In genomic region chr5:31907959-31908358, GRCm38 (mm10) we compare ENCODE assay signal across 24 mouse cellular contexts.
DNase-seq lines count a peak whose midpoint lies in the region; ATAC-seq and TF ChIP-seq lines count a peak whose summit lies in the region.
"Had no signal": no experiment of that assay in that cellular context is flagged by ENCODE, and none has a peak within 500 bp of the region (broad histone marks: within the 10 kb centered on the region; RNA-seq: fewer than 3 reads in every experiment).

No protein-coding gene starts in this region.

- no peaks in the 10 kb centered on the region for H3K27me3 ChIP-seq in heart, embryonic 11.5 days (ENCODE audit: control insufficient read depth, insufficient read depth, low read length)
- H3K27me3 ChIP-seq in MEL (ENCODE audit: control insufficient read depth in 1 of 2, insufficient read depth in 2 of 2, low read length in 2 of 2), result no peaks in the 10 kb centered on the region
- H3K27me3 ChIP-seq in splenic B cell, adult 2 months (ENCODE audit: control insufficient read depth, insufficient read depth, low read length, poor library complexity, severe bottlenecking), result no peaks in the 10 kb centered on the region
- H3K27me3 ChIP-seq: hindbrain, embryonic 12.5 days; limb, embryonic 15.5 days; neural tube, embryonic 15.5 days; stomach, embryonic 15.5 days had no signal

- TF ChIP-seq CTCF in MEL (IDR thresholded peaks at IDR 0.05 in 2 of 3, conservative IDR thresholded peaks at IDR 0.05 in 1 of 3; ENCODE audit: control insufficient read depth in 1 of 3, insufficient read depth in 1 of 3, low read depth in 2 of 3, low read length in 3 of 3, poor library complexity in 1 of 3, severe bottlenecking in 1 of 3), result no peak

- H3K27ac ChIP-seq in heart, embryonic 11.5 days (ENCODE audit: low read depth, low read length), result no peak overlapping the region
- no peak overlapping the region for H3K27ac ChIP-seq in MEL (ENCODE audit: control insufficient read depth, low read depth, low read length)
- H3K27ac ChIP-seq: forebrain, embryonic 10.5 days; heart, adult 2 months; hindbrain, embryonic 12.5 days; kidney, postnatal 0 days; limb, embryonic 15.5 days; neural tube, embryonic 15.5 days had no signal

- no peak for TF ChIP-seq RAD21 in MEL (IDR thresholded peaks at IDR 0.05; ENCODE audit: low read depth, low read length)

- 81% methylated on average over 2 of the region's 2 CpGs for WGBS in heart, embryonic 11.5 days (ENCODE audit: insufficient replicate concordance)

- ATAC-seq in heart, embryonic 11.5 days (replicated peaks; ENCODE audit: insufficient number of reproducible peaks, low FRiP score, low TSS enrichment), result no peak
- ATAC-seq: forebrain, postnatal 0 days; intestine, postnatal 0 days; midbrain, embryonic 16.5 days had no signal

- peaks cover 6% of the 10 kb centered on the region for H3K4me1 ChIP-seq in heart, embryonic 11.5 days (ENCODE audit: control insufficient read depth, insufficient read depth, low read length)
- H3K4me1 ChIP-seq in MEL (ENCODE audit: control insufficient read depth in 1 of 2, insufficient read depth in 2 of 2, low read length in 2 of 2), result peaks cover 2 to 6% of the 10 kb centered on the region in 2 experiments; a peak in 2 of 4 replicates
- H3K4me1 ChIP-seq: forebrain, embryonic 10.5 days; hindbrain, embryonic 12.5 days; neural tube, embryonic 15.5 days had no signal

- DNase-seq in heart, adult 11 months, result peak; percentile 54
- DNase-seq in lung, postnatal 36 days, result peak; percentile 29
- DNase-seq in lung, postnatal 14 days, result no peak
- peak; percentile 27 for DNase-seq in MEL (ENCODE audit: low read depth, low spot score)
- DNase-seq in splenic B cell, adult 2 months (ENCODE audit: low read depth, low spot score), result peak; percentile 78
- DNase-seq in layer of hippocampus, adult 8-10 months (ENCODE audit: low spot score in 2 of 2), result no peak
- DNase-seq: adrenal gland, postnatal 36 days; cerebellum, postnatal 10 days; forebrain, postnatal 0 days; gastrocnemius, postnatal 14 days; heart, adult 2 months; left cerebral cortex, postnatal 4 days; lung, postnatal 4 days; thymus, adult 2 months; thymus, postnatal 4 days had no signal

- H3K9ac ChIP-seq in heart, embryonic 11.5 days (ENCODE audit: low read depth, low read length), result no peak overlapping the region
- no peak overlapping the region for H3K9ac ChIP-seq in MEL (ENCODE audit: control insufficient read depth, low read depth, low read length, poor library complexity, severe bottlenecking)
- H3K9ac ChIP-seq: forebrain, postnatal 0 days; hindbrain, embryonic 12.5 days; limb, embryonic 15.5 days; neural tube, embryonic 15.5 days; stomach, embryonic 15.5 days had no signal

- TF ChIP-seq POLR2A in MEL (IDR thresholded peaks at IDR 0.05; ENCODE audit: control insufficient read depth in 1 of 2, insufficient read depth in 1 of 2, low read depth in 1 of 2, low read length in 2 of 2, poor library complexity in 1 of 2), result no peak

- H3K79me2 ChIP-seq in MEL (ENCODE audit: control insufficient read depth, insufficient read depth, low read length, poor library complexity), result no peaks in the 10 kb centered on the region

- H3K9me3 ChIP-seq in heart, embryonic 11.5 days (replicated peaks; ENCODE audit: control insufficient read depth, low read length), result no peaks in the 10 kb centered on the region
- H3K9me3 ChIP-seq in MEL (replicated peaks; ENCODE audit: insufficient read depth, low read length), result no peaks in the 10 kb centered on the region
- H3K9me3 ChIP-seq: forebrain, embryonic 10.5 days; hindbrain, embryonic 12.5 days; limb, embryonic 15.5 days; neural tube, embryonic 15.5 days; stomach, embryonic 15.5 days had no signal

- no peak overlapping the region for H3K4me3 ChIP-seq in heart, embryonic 11.5 days (ENCODE audit: low read depth, low read length)
- no peak overlapping the region for H3K4me3 ChIP-seq in MEL (ENCODE audit: control insufficient read depth in 1 of 2, insufficient read depth in 1 of 2, low read depth in 2 of 2, low read length in 2 of 2)
- H3K4me3 ChIP-seq: forebrain, embryonic 10.5 days; heart, adult 2 months; hindbrain, embryonic 12.5 days; limb, embryonic 15.5 days; neural tube, embryonic 15.5 days; stomach, embryonic 15.5 days had no signal

- no peak overlapping the region for H3K4me2 ChIP-seq in heart, embryonic 11.5 days
- H3K4me2 ChIP-seq: hindbrain, embryonic 12.5 days; limb, embryonic 15.5 days; neural tube, embryonic 15.5 days; stomach, embryonic 15.5 days had no signal

- no peaks in the 10 kb centered on the region for H3K36me3 ChIP-seq in heart, embryonic 11.5 days (ENCODE audit: control insufficient read depth, insufficient read depth, low read length)
- peaks cover 0 to 9% of the 10 kb centered on the region in 2 experiments; a peak in 2 of 4 replicates for H3K36me3 ChIP-seq in MEL (ENCODE audit: control insufficient read depth in 1 of 2, insufficient read depth in 2 of 2, low read length in 2 of 2)
- H3K36me3 ChIP-seq in splenic B cell, adult 2 months (ENCODE audit: control insufficient read depth, insufficient read depth, low read length, poor library complexity, severe bottlenecking), result no peaks in the 10 kb centered on the region
- H3K36me3 ChIP-seq: forebrain, embryonic 10.5 days; hindbrain, embryonic 12.5 days; limb, embryonic 15.5 days; neural tube, embryonic 15.5 days; stomach, embryonic 15.5 days had no signal

- TF ChIP-seq EP300 in MEL (IDR thresholded peaks at IDR 0.05; ENCODE audit: low read depth in 1 of 2, low read length in 2 of 2), result no peak

TF ChIP-seq in MEL, 35 proteins besides CTCF, POLR2A, EP300 and RAD21:
- TF ChIP-seq SMC3 (IDR thresholded peaks at IDR 0.05; ENCODE audit: low read depth, low read length) (no peak), USF2 (IDR thresholded peaks at IDR 0.05; ENCODE audit: borderline replicate concordance in 1 of 2, insufficient read depth in 1 of 2, low read depth in 1 of 2, low read length in 2 of 2) (no peak), USF1 (IDR thresholded peaks at IDR 0.05; ENCODE audit: low read depth, low read length) (no peak), SIN3A (IDR thresholded peaks at IDR 0.05; ENCODE audit: low read length) (no peak), MEF2A (IDR thresholded peaks at IDR 0.05; ENCODE audit: extremely low read depth, insufficient replicate concordance, low read depth, low read length, poor library complexity, severe bottlenecking) (no peak), CHD1 (IDR thresholded peaks at IDR 0.05; ENCODE audit: low read depth, low read length) (no peak), UBTF (IDR thresholded peaks at IDR 0.05; ENCODE audit: borderline replicate concordance, insufficient read depth, low read depth, low read length) (no peak), ZMIZ1 (IDR thresholded peaks at IDR 0.05; ENCODE audit: low read depth, low read length) (no peak), E2F4 (IDR thresholded peaks at IDR 0.05; ENCODE audit: borderline replicate concordance, low read depth, low read length) (no peak), KAT2A (conservative IDR thresholded peaks at IDR 0.05; ENCODE audit: low read depth, low read length) (no peak), RCOR1 (IDR thresholded peaks at IDR 0.05; ENCODE audit: low read depth, low read length) (no peak), GABPA (IDR thresholded peaks at IDR 0.05; ENCODE audit: low read depth, low read length) (no peak), ZNF384 (IDR thresholded peaks at IDR 0.05; ENCODE audit: low read depth, low read length) (no peak), MYC (IDR thresholded peaks at IDR 0.05; ENCODE audit: low read depth, low read length) (no peak), JUND (IDR thresholded peaks at IDR 0.05; ENCODE audit: low read depth, low read length) (no peak), POLR2AphosphoS2 (IDR thresholded peaks at IDR 0.05; ENCODE audit: low read length) (no peak), ZKSCAN1 (IDR thresholded peaks at IDR 0.05; ENCODE audit: low read depth, low read length) (no peak), ETS1 (IDR thresholded peaks at IDR 0.05; ENCODE audit: low read depth, low read length) (no peak), ZC3H11A (IDR thresholded peaks at IDR 0.05; ENCODE audit: low read depth, low read length) (no peak), GATA1 (IDR thresholded peaks at IDR 0.05; ENCODE audit: low read depth, low read length) (no peak)
TF ChIP-seq in MEL: peak in this region for 0.

Comparison
In these comparisons a context has a peak if more than half of its experiments do, and no peak if none do; other contexts are left out.
1. DNase-seq: peak in heart, adult 11 months (single experiment), lung, postnatal 36 days (single experiment), MEL (single experiment) and splenic B cell, adult 2 months (single experiment); none in lung, postnatal 14 days (single experiment) and layer of hippocampus, adult 8-10 months (0 of 2).